Mouse (Mus musculus): ENCODE measurements around the gene Rbm7. TPM values are rescaled to one million over a fixed set of nuclear protein-coding genes. Genes with fewer than 3 reads are reported as not detected.
A peak's percentile ranks its signal among the peaks of the same experiment; 100 is the strongest.
"Not testable (repeated sequence)": the region's sequence is repeated elsewhere in the genome, so short reads cannot be mapped to it uniquely, and the experiment has no call there.

Rbm7 gene
- 110 and 121 TPM in 2 replicates for polyA plus RNA-seq (2014; fragmentation: Nextera tagmentation; extraction: Ambion mirVana)

GRCm38 (mm10) chr9:48494817-48495547 is at the start of gene Rbm7, which contains the start of gene Gm5617:
Gene Rbm7 (minus strand): TSS chr9:48495299.
Gene Gm5617 (plus strand): TSS chr9:48495442.
- peaks cover 18% of the 10 kb centered on the region for H3K36me3 ChIP-seq (ENCODE audit: control insufficient read depth, insufficient read depth, low read length)
- peak within 1 kb of the TSS; percentile 87 for H3K4me3 ChIP-seq (ENCODE audit: low read depth, low read length)
- ATAC-seq (replicated peaks; ENCODE audit: low FRiP score): peak; percentile 100
- peak within 1 kb of the TSS; percentile 83 for H3K27ac ChIP-seq (ENCODE audit: low read depth, low read length)
- peak within 1 kb of the TSS; percentile 91 for H3K9ac ChIP-seq (ENCODE audit: low read depth, low read length)
- H3K27me3 ChIP-seq (replicated peaks; ENCODE audit: control insufficient read depth, insufficient read depth, low read length): no peaks in the 10 kb centered on the region
- peak; percentile 93 for DNase-seq (ENCODE audit: low spot score)
- peaks cover 8% of the 10 kb centered on the region for H3K4me1 ChIP-seq (replicated peaks; ENCODE audit: control insufficient read depth, insufficient read depth, low read length)
- under 1% methylated on average over 72 of the region's 72 CpGs for WGBS
- H3K9me3 ChIP-seq (ENCODE audit: control insufficient read depth, low read length): no peaks in the 10 kb centered on the region
- peak within 1 kb of the TSS; percentile 70 for H3K4me2 ChIP-seq

GRCm38 (mm10) chr9:48538688-48539087 is 43.6 kb upstream of the Rbm7 start:
- Histone ChIP-seq H3K4me2 (peak overlapping the region; percentile 40), H3K36me3 (ENCODE audit: control insufficient read depth, insufficient read depth, low read length) (no peaks in the 10 kb centered on the region), H3K9ac (ENCODE audit: low read depth, low read length) (no peak overlapping the region), H3K27ac (ENCODE audit: low read depth, low read length) (no peak overlapping the region), H3K27me3 (replicated peaks; ENCODE audit: control insufficient read depth, insufficient read depth, low read length) (peaks cover 5% of the 10 kb centered on the region; the same call in 1 of the 2 replicates), H3K9me3 (ENCODE audit: control insufficient read depth, low read length) (peaks cover 3% of the 10 kb centered on the region), H3K4me1 (replicated peaks; ENCODE audit: control insufficient read depth, insufficient read depth, low read length) (no peaks in the 10 kb centered on the region), H3K4me3 (ENCODE audit: low read depth, low read length) (no peak overlapping the region)
- 19% methylated on average over 12 of the region's 12 CpGs for WGBS
- no peak for ATAC-seq (replicated peaks; ENCODE audit: low FRiP score)
- no peak for DNase-seq (ENCODE audit: low spot score)

GRCm38 (mm10) chr9:48538044-48538645 is 43.0 kb upstream of the Rbm7 start:
- H3K9me3 ChIP-seq (ENCODE audit: control insufficient read depth, low read length): peaks cover 3% of the 10 kb centered on the region
- H3K9ac ChIP-seq (ENCODE audit: low read depth, low read length): no peak overlapping the region
- H3K27ac ChIP-seq (ENCODE audit: low read depth, low read length): no peak overlapping the region
- no peak for DNase-seq (ENCODE audit: low spot score)
- no peaks in the 10 kb centered on the region for H3K4me1 ChIP-seq (replicated peaks; ENCODE audit: control insufficient read depth, insufficient read depth, low read length)
- H3K4me3 ChIP-seq (ENCODE audit: low read depth, low read length): 0 out of 2 replicates have a peak overlapping the region, but pooled peaks have one; percentile 13
- no peaks in the 10 kb centered on the region for H3K36me3 ChIP-seq (ENCODE audit: control insufficient read depth, insufficient read depth, low read length)
- ATAC-seq (replicated peaks; ENCODE audit: low FRiP score): no peak
- H3K27me3 ChIP-seq (replicated peaks; ENCODE audit: control insufficient read depth, insufficient read depth, low read length): peaks cover 5% of the 10 kb centered on the region; the same call in 1 of the 2 replicates
- H3K4me2 ChIP-seq: peak overlapping the region; percentile 40
- WGBS: 4% methylated on average over 17 of the region's 17 CpGs

GRCm38 (mm10) chr9:48537616-48538015 is 42.5 kb upstream of the Rbm7 start:
- H3K9me3 ChIP-seq (ENCODE audit: control insufficient read depth, low read length); H3K27me3 ChIP-seq (replicated peaks; ENCODE audit: control insufficient read depth, insufficient read depth, low read length); H3K4me3 ChIP-seq (ENCODE audit: low read depth, low read length); ATAC-seq (replicated peaks; ENCODE audit: low FRiP score); DNase-seq (ENCODE audit: low spot score); H3K36me3 ChIP-seq (ENCODE audit: control insufficient read depth, insufficient read depth, low read length); H3K4me2 ChIP-seq; H3K4me1 ChIP-seq (replicated peaks; ENCODE audit: control insufficient read depth, insufficient read depth, low read length); H3K9ac ChIP-seq (ENCODE audit: low read depth, low read length); H3K27ac ChIP-seq (ENCODE audit: low read depth, low read length): not testable (repeated sequence)
- WGBS: 56% methylated on average over 1 of the region's 1 CpGs

GRCm38 (mm10) chr9:48536414-48536813 is 41.3 kb upstream of the Rbm7 start:
- H3K4me1 ChIP-seq (replicated peaks; ENCODE audit: control insufficient read depth, insufficient read depth, low read length): no peaks in the 10 kb centered on the region
- H3K4me2 ChIP-seq: no peak overlapping the region
- no peak for ATAC-seq (replicated peaks; ENCODE audit: low FRiP score)
- no peak overlapping the region for H3K4me3 ChIP-seq (ENCODE audit: low read depth, low read length)
- H3K36me3 ChIP-seq (ENCODE audit: control insufficient read depth, insufficient read depth, low read length): no peaks in the 10 kb centered on the region
- DNase-seq (ENCODE audit: low spot score): no peak
- H3K9me3 ChIP-seq (ENCODE audit: control insufficient read depth, low read length): peaks cover 3% of the 10 kb centered on the region
- H3K27me3 ChIP-seq (replicated peaks; ENCODE audit: control insufficient read depth, insufficient read depth, low read length): peaks cover 5% of the 10 kb centered on the region; the same call in 1 of the 2 replicates
- H3K9ac ChIP-seq (ENCODE audit: low read depth, low read length): no peak overlapping the region
- 54% methylated on average over 1 of the region's 1 CpGs for WGBS
- no peak overlapping the region for H3K27ac ChIP-seq (ENCODE audit: low read depth, low read length)

- Histone ChIP-seq H3K9ac (ENCODE audit: low read depth, low read length) (no peak overlapping the region), H3K27me3 (replicated peaks; ENCODE audit: control insufficient read depth, insufficient read depth, low read length) (no peaks in the 10 kb centered on the region), H3K36me3 (ENCODE audit: control insufficient read depth, insufficient read depth, low read length) (no peaks in the 10 kb centered on the region), H3K9me3 (ENCODE audit: control insufficient read depth, low read length) (no peaks in the 10 kb centered on the region), H3K4me1 (replicated peaks; ENCODE audit: control insufficient read depth, insufficient read depth, low read length) (no peaks in the 10 kb centered on the region), H3K4me2 (no peak overlapping the region), H3K27ac (ENCODE audit: low read depth, low read length) (no peak overlapping the region), H3K4me3 (ENCODE audit: low read depth, low read length) (no peak overlapping the region)
- 64% methylated on average over 2 of the region's 2 CpGs for WGBS
- ATAC-seq (replicated peaks; ENCODE audit: low FRiP score): no peak
- DNase-seq (ENCODE audit: low spot score): no peak
Observed at GRCm38 (mm10) chr9:48532730-48533129, 37.6 kb upstream of the Rbm7 start.

- Histone ChIP-seq H3K27me3 (replicated peaks; ENCODE audit: control insufficient read depth, insufficient read depth, low read length) (no peaks in the 10 kb centered on the region), H3K36me3 (ENCODE audit: control insufficient read depth, insufficient read depth, low read length) (no peaks in the 10 kb centered on the region), H3K4me3 (ENCODE audit: low read depth, low read length) (no peak overlapping the region), H3K9ac (ENCODE audit: low read depth, low read length) (no peak overlapping the region), H3K27ac (ENCODE audit: low read depth, low read length) (no peak overlapping the region), H3K4me1 (replicated peaks; ENCODE audit: control insufficient read depth, insufficient read depth, low read length) (no peaks in the 10 kb centered on the region), H3K9me3 (ENCODE audit: control insufficient read depth, low read length) (no peaks in the 10 kb centered on the region), H3K4me2 (no peak overlapping the region)
- DNase-seq (ENCODE audit: low spot score) (no peak), ATAC-seq (replicated peaks; ENCODE audit: low FRiP score) (0 out of 2 replicates have a peak, but pooled peaks have one; percentile 23)
- 45% methylated on average over 3 of the region's 3 CpGs for WGBS
Observed at GRCm38 (mm10) chr9:48532203-48532602, 37.1 kb upstream of the Rbm7 start.

GRCm38 (mm10) chr9:48531294-48531693 is 36.2 kb upstream of the Rbm7 start:
- DNase-seq (ENCODE audit: low spot score): no peak

More at GRCm38 (mm10) chr9:48531294-48531693, 36.2 kb upstream of the Rbm7 start:
- Histone ChIP-seq H3K9ac (ENCODE audit: low read depth, low read length) (no peak overlapping the region), H3K36me3 (ENCODE audit: control insufficient read depth, insufficient read depth, low read length) (no peaks in the 10 kb centered on the region), H3K4me3 (ENCODE audit: low read depth, low read length) (no peak overlapping the region), H3K9me3 (ENCODE audit: control insufficient read depth, low read length) (no peaks in the 10 kb centered on the region), H3K4me2 (no peak overlapping the region), H3K27ac (ENCODE audit: low read depth, low read length) (no peak overlapping the region), H3K4me1 (replicated peaks; ENCODE audit: control insufficient read depth, insufficient read depth, low read length) (no peaks in the 10 kb centered on the region), H3K27me3 (replicated peaks; ENCODE audit: control insufficient read depth, insufficient read depth, low read length) (no peaks in the 10 kb centered on the region)
- whole genome bisulfite sequencing: 80% methylated on average over 4 of the region's 4 CpGs
- ATAC-seq (replicated peaks; ENCODE audit: low FRiP score): no peak

Data from liver, embryonic 11.5 days (tissue).